Mouse (Mus musculus) splenic B cell, adult 2 months (primary cell): ENCODE measurements around the gene Gadl1.

Experiments
- DNase-seq: peaks from one replicate; pipeline ENCODE4 v3.0.0-alpha.2; 2011; ENCODE audit warnings: low read depth, low spot score
- H3K27me3 ChIP-seq: 2 replicates; pipeline ENCODE4 v1.6.1; 2012; ENCODE audit warnings: mild to moderate bottlenecking, low read length, moderate library complexity, mixed read lengths; ENCODE audit not compliant: control insufficient read depth, poor library complexity, insufficient read depth, severe bottlenecking
- H3K36me3 ChIP-seq: 2 replicates; pipeline ENCODE4 v1.6.1; 2012; ENCODE audit warnings: mild to moderate bottlenecking, low read length, moderate library complexity, mixed read lengths; ENCODE audit not compliant: control insufficient read depth, poor library complexity, insufficient read depth, severe bottlenecking

The Gadl1 gene

GRCm38 (mm10) chr9:116098724-116099595, 189.7 kb downstream of the Gadl1 start:
- DNase-seq = no peak
- no peaks in the 10 kb centered on the region for H3K27me3 ChIP-seq
- H3K36me3 ChIP-seq = peaks cover 25% of the 10 kb centered on the region

DNA sequence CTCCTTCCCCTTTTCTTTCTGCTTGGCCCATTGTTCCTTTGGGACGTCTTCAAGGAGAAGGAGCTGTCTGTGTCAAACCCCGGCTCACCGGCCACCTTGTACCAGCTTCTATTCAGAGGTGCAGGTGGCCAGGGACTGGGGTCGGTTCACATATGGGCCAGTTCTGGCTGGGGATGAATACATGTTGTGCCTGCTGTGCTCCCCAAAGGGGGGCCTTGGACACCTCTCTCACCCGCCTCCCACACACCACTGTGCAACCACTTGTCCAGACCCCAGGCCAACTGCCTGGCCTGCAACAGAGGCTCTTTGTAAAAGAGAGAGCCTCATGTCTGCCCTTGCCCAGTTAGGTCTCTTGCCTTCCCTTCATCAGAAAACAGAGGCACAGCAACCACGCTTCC, 190.3 kb downstream of the Gadl1 start:
- H3K27me3 ChIP-seq = no peaks in the 10 kb centered on the region
- DNase-seq = no peak
- peaks cover 25% of the 10 kb centered on the region for H3K36me3 ChIP-seq

DNA sequence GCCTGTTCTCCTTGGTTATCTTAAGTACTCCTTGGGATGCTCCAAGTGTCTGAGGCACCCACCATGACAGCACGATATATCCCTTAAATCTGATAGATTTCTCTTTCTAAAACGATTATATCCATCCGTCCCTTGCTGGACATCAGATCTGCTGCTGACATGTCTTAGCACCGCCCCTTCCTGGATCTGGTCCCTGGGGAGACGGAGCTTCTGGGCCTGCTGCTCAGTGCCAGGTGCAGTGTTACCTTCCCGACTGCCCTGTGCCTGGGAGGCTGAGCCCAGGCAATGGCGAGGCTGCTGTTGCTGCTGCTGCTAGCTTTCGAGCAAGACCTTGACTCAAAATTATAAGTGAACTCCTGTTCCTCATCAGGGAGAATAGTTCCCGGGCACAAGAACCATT, 190.8 kb downstream of the Gadl1 start:
- Histone ChIP-seq H3K36me3 (peaks cover 26% of the 10 kb centered on the region), H3K27me3 (no peaks in the 10 kb centered on the region)
- no peak for DNase-seq

GRCm38 (mm10) chr9:116101842-116102241, 192.6 kb downstream of the Gadl1 start:
- DNase-seq = no peak
- peaks cover 31% of the 10 kb centered on the region for H3K36me3 ChIP-seq

GRCm38 (mm10) chr9:116104770-116105169, 195.5 kb downstream of the Gadl1 start:
- no peaks in the 10 kb centered on the region for H3K27me3 ChIP-seq
- no peak for DNase-seq
- H3K36me3 ChIP-seq = peaks cover 38% of the 10 kb centered on the region

More at GRCm38 (mm10) chr9:116101842-116102241, 192.6 kb downstream of the Gadl1 start:
- no peaks in the 10 kb centered on the region for H3K27me3 ChIP-seq

- H3K27me3 ChIP-seq = no peaks in the 10 kb centered on the region
- no peak for DNase-seq
- H3K36me3 ChIP-seq = peaks cover 40% of the 10 kb centered on the region
These were observed 199.5 kb downstream of the Gadl1 start for GRCm38 (mm10) chr9:116108729-116109128.

DNA sequence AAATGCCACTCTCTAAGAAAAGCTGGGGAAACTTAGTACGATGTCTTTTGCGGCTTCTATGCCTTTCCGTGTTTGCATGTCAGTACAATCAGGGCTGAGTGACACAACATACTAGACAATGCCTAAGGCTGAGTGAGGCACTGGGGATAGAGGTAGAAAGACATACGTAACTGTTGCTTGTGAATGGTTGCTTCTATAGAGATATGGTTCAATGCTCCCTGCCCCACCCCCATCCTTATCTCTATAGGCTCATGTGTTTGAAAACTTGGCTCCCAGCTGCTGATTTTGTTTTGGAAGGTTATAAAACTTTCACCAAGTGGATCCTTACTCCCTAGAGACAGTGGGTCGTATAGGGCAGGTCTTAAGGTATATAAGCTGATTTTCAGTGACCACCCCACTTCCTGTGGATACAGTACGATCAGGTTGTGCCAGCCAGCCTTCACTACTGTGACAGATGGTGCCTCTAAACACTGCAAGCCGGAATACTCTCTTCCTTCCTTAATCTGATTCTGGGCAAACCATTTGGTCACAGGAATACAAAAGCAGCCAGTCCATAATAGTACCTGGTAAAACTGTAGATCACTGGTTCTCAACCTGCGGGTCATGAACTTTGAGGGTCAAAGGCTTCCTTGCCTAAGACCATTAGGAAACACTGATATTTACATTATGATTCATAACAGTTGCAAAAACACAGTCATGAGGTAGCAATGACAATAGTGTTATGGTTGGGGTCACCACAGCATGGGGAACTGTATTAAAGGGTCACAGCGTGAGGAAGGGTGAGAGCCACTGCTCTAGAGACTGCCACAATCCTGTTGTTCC, 202.1 kb downstream of the Gadl1 start:
- DNase-seq = no peak
- H3K36me3 ChIP-seq = peaks cover 36% of the 10 kb centered on the region
- no peaks in the 10 kb centered on the region for H3K27me3 ChIP-seq

GRCm38 (mm10) chr9:116114339-116114738, 205.1 kb downstream of the Gadl1 start:
- peak; percentile 63 for DNase-seq

DNA sequence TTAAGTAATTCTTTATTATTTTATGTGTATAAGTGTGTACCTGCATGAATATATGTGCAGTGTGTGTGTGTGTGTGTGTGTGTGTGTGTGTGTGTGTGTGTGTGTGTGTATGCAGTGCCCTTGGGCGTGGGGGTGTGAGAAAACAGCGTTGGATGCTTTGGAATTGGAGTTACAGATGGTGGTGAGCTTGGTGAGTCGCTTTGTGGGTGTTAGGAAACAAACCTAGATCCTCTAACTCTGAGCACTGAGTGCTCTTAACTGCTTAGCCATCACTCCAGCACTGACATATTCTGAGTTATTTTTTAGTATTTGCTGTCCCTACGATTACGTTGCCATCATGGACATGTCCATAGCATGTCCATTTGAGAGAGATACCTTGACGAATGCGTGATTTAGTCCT, 206.6 kb downstream of the Gadl1 start:
- no peak for DNase-seq
- Histone ChIP-seq H3K36me3 (peaks cover 19% of the 10 kb centered on the region), H3K27me3 (no peaks in the 10 kb centered on the region)

More at GRCm38 (mm10) chr9:116114339-116114738, 205.1 kb downstream of the Gadl1 start:
- H3K27me3 ChIP-seq = no peaks in the 10 kb centered on the region
- H3K36me3 ChIP-seq = peaks cover 25% of the 10 kb centered on the region

- DNase-seq = no peak
- Histone ChIP-seq H3K36me3 (peaks cover 17% of the 10 kb centered on the region), H3K27me3 (no peaks in the 10 kb centered on the region)
These were observed 209.1 kb downstream of the Gadl1 start for GRCm38 (mm10) chr9:116118332-116118872.

GRCm38 (mm10) chr9:116119990-116120389, 210.7 kb downstream of the Gadl1 start:
- no peak for DNase-seq
- Histone ChIP-seq H3K27me3 (no peaks in the 10 kb centered on the region), H3K36me3 (peaks cover 18% of the 10 kb centered on the region)

GRCm38 (mm10) chr9:116121472-116121871, 212.2 kb downstream of the Gadl1 start:
- H3K27me3 ChIP-seq = no peaks in the 10 kb centered on the region
- peaks cover 21% of the 10 kb centered on the region for H3K36me3 ChIP-seq
- DNase-seq = no peak

- DNase-seq = no peak
- H3K27me3 ChIP-seq = no peaks in the 10 kb centered on the region
- peaks cover 19% of the 10 kb centered on the region for H3K36me3 ChIP-seq
These were observed 213.3 kb downstream of the Gadl1 start for GRCm38 (mm10) chr9:116122544-116122943.

GRCm38 (mm10) chr9:116122969-116123589, 213.8 kb downstream of the Gadl1 start:
- DNase-seq = peak; percentile 64
- H3K27me3 ChIP-seq = no peaks in the 10 kb centered on the region

More at GRCm38 (mm10) chr9:116122969-116123589, 213.8 kb downstream of the Gadl1 start:
- peaks cover 20% of the 10 kb centered on the region for H3K36me3 ChIP-seq
